Mouse (Mus musculus) limb, embryonic 12.5 days (tissue): ENCODE results near the gene Supt6. TPM values are rescaled to one million over a fixed set of nuclear protein-coding genes. Genes with fewer than 3 reads are reported as not detected.

Source experiments
- ATAC-seq: fragments of 200-750 bp; cut with Nextera tagmentation; 2 replicates; pipeline ENCODE4 v1.8.0; 2017; ENCODE audit warnings: low read depth, moderate TSS enrichment; ENCODE audit not compliant: insufficient number of reproducible peaks, insufficient read depth, low FRiP score, low TSS enrichment
- H3K27ac ChIP-seq: fragments of 300-500 bp; sonication (generic); 2 replicates; pipeline ENCODE4 v1.5.1; 2016; ENCODE audit warnings: mild to moderate bottlenecking, moderate library complexity
- H3K27me3 ChIP-seq: fragments of 300-500 bp; sonication (generic); 2 replicates; pipeline ENCODE4 v1.6.1; 2016; ENCODE audit warnings: mild to moderate bottlenecking, moderate library complexity
- H3K36me3 ChIP-seq: fragments of 300-500 bp; sonication (generic); 2 replicates; pipeline ENCODE4 v1.6.1; 2016; ENCODE audit warnings: mild to moderate bottlenecking, moderate library complexity
- H3K4me1 ChIP-seq: fragments of 300-500 bp; sonication (generic); replicated peaks from 2 replicates; pipeline ENCODE4 v1.6.1; 2016
- H3K4me2 ChIP-seq: fragments of 300-500 bp; sonication (generic); 2 replicates; pipeline ENCODE4 v1.6.1; 2016; ENCODE audit warnings: mild to moderate bottlenecking, moderate library complexity
- H3K4me3 ChIP-seq: fragments of 300-500 bp; sonication (generic); replicated peaks from 2 replicates; pipeline ENCODE4 v1.5.1; 2016; ENCODE audit warnings: mild to moderate bottlenecking
- H3K9ac ChIP-seq: fragments of 300-500 bp; sonication (generic); replicated peaks from 2 replicates; pipeline ENCODE4 v1.6.1; 2016; ENCODE audit warnings: mild to moderate bottlenecking, moderate library complexity
- H3K9me3 ChIP-seq: fragments of 300-500 bp; sonication (generic); 2 replicates; pipeline ENCODE4 v1.6.1; 2016; ENCODE audit warnings: mild to moderate bottlenecking, moderate library complexity
- WGBS: fragments of 180-500 bp; shearing (Covaris S2); methylation state at CpG from one replicate; pipeline ENCODE4 v1.1.7; 2016; 5-methylcytosine and 5-hydroxymethylcytosine counted together
- polyA plus RNA-seq: library from polyadenylated mRNA; unstranded; fragments of >200 nt; fragmentation: Nextera tagmentation; extraction: Ambion mirVana; gene quantifications from 2 replicates; pipeline ENCODE4 v1.2.1, GENCODE M21; 2016

The Supt6 gene
- polyA plus RNA-seq, 1 experiment from 2014 or later = 36.8 TPM

DNA sequence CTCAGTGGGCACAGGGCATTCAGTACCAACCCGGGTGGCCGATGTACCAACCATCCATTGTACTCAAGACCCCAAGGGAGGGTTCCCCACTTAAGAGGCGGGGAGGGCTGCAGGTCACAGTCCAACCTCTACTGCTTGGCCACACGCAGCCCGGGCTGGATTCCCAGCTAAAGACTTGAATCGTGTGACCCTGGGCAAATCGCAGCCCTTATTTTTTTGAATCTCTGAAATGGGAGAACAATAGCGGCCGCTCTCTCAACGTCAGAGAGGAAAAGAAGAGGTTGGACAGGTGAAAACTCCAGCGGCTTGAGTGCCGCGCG is 81.2 kb downstream of the Supt6 start:
- Histone ChIP-seq H3K4me2 (peak overlapping the region; percentile 90), H3K27me3 (no peaks in the 10 kb centered on the region), H3K9ac (peak overlapping the region; percentile 99), H3K36me3 (peaks cover 38% of the 10 kb centered on the region), H3K27ac (peak overlapping the region; percentile 100), H3K4me3 (peak overlapping the region; percentile 100), H3K9me3 (no peaks in the 10 kb centered on the region), H3K4me1 (peaks cover 53% of the 10 kb centered on the region)
- no peak for ATAC-seq
- WGBS = under 1% methylated on average over 14 of the region's 14 CpGs

DNA sequence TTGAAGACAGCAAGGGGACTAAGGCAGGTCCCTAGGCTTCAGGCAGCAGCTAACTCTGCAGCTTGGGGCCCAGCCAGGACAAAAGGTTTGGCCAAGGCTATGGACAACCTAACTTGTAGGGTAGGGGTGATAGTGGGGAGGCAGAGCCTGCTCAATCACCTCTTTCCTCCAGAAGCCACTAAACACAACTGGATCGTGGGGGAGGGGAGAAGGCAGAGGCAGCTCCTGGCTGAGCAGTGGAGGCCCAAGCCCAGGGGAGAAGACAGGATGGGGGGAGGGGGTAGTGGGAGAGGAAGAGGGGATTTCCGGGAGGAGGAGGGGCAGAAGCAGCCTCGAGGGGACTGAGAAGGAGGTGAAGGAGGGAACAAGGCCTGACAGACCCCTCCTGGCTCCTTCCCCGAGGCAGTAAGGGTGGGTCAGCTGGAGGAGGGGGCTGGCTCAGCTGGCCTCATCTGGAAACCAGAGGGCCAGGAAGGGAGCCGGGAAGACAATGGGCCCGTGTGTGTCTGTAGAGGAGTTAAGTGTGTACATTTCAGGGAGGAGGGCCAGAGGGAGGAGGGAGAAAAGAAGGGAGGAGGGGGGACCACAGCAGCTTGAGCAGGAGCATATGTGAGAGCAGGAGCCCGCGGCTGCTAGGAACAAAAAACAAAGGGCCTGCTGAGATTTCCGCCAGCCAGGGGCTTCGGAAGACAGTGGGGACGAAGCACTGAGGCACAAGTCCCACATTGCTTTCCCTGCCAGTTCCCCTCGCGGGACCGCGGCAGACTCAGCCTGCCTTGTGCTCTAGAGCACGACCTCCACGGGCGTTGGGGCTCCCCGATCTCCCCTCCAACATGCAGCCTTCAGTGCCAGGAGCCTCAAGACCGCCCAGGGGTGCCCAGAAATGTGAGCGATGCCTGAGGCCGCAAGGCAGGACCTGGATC is 81.8 kb downstream of the Supt6 start:
- WGBS = 0% methylated on average over 22 of the region's 22 CpGs
- H3K9ac ChIP-seq = peak overlapping the region; percentile 99
- H3K4me3 ChIP-seq = peak overlapping the region; percentile 100
- peak overlapping the region; percentile 90 for H3K4me2 ChIP-seq
- H3K27ac ChIP-seq = peak overlapping the region; percentile 100
- peaks cover 44% of the 10 kb centered on the region for H3K36me3 ChIP-seq
- ATAC-seq = peak; percentile 79
- H3K9me3 ChIP-seq = no peaks in the 10 kb centered on the region
- H3K27me3 ChIP-seq = no peaks in the 10 kb centered on the region
- peaks cover 55% of the 10 kb centered on the region for H3K4me1 ChIP-seq

DNA sequence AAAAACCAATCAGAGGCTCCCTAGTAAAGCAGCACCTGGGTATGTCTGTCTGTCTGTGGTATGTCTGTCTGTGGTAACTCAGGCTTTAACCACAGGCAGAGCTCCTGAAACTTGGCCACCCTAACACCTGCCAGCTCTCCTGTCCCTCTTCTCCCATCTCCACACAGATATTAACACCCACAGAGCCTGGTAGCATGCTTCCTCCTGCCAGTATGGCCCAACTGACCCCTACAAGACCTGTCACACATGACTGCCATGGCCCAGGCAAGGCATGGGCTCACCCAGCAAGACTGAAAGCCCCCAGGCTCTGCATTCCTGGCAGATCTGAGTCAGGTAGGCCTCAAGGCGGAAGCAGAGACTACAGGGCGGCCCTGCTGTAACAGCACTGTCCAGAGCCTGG is 82.7 kb downstream of the Supt6 start:
- peak overlapping the region; percentile 100 for H3K4me3 ChIP-seq
- H3K27me3 ChIP-seq = no peaks in the 10 kb centered on the region
- no peaks in the 10 kb centered on the region for H3K9me3 ChIP-seq
- H3K36me3 ChIP-seq = peaks cover 53% of the 10 kb centered on the region
- peak overlapping the region; percentile 90 for H3K4me2 ChIP-seq
- H3K9ac ChIP-seq = peak overlapping the region; percentile 99
- no peak for ATAC-seq
- peaks cover 59% of the 10 kb centered on the region for H3K4me1 ChIP-seq
- WGBS = 60% methylated on average over 2 of the region's 2 CpGs
- H3K27ac ChIP-seq = peak overlapping the region; percentile 100

DNA sequence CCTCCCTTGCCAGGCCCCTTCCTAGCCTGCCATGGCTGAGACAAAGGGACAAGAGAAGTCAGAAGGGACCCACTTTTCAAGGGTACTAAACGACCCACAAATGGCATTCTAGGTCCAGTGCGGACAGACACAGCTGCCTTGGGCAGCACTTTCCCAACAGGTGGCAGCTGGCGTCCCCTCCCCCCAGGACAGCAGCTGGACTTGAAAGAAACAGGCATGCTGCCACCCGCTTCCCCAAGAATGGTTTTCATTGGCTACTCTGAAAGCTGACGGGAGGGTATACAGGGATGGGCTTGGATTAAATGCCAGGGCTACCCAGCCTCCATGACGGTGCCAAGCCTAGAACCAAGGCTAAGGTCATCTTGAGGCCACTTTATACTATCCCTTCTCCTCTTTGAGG is 83.3 kb downstream of the Supt6 start:
- H3K9ac ChIP-seq = peak overlapping the region; percentile 99
- peak overlapping the region; percentile 90 for H3K4me2 ChIP-seq
- peak overlapping the region; percentile 100 for H3K4me3 ChIP-seq
- no peaks in the 10 kb centered on the region for H3K9me3 ChIP-seq
- no peaks in the 10 kb centered on the region for H3K27me3 ChIP-seq
- H3K36me3 ChIP-seq = peaks cover 59% of the 10 kb centered on the region
- H3K4me1 ChIP-seq = peaks cover 63% of the 10 kb centered on the region
- no peak for ATAC-seq
- peak overlapping the region; percentile 100 for H3K27ac ChIP-seq
- WGBS = 47% methylated on average over 6 of the region's 6 CpGs

DNA sequence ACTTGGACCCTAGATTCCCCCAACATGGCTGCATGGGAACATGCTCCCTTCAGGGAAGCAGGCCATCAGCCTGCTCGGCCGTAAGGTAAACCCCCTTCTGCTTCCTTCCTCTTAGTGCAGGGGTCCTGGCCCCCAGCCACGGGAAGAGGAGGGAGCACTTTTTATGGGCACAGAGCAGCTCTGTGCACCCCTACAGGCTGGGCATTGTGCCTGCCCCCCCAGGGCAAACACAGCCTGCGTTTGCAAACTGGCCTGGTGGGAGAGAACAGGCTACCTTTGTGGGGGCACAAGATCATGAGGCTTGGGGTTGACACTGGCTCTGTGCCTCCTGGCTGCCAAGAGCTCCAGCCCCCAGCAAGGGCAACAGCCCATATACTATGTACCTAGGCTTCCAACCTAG is 83.8 kb downstream of the Supt6 start:
- Histone ChIP-seq H3K36me3 (peaks cover 63% of the 10 kb centered on the region), H3K9me3 (no peaks in the 10 kb centered on the region), H3K9ac (peak overlapping the region; percentile 99), H3K27ac (peak overlapping the region; percentile 100), H3K4me1 (peaks cover 65% of the 10 kb centered on the region), H3K4me3 (peak overlapping the region; percentile 100), H3K27me3 (no peaks in the 10 kb centered on the region), H3K4me2 (peak overlapping the region; percentile 90)
- no peak for ATAC-seq
- WGBS = 53% methylated on average over 4 of the region's 4 CpGs

DNA sequence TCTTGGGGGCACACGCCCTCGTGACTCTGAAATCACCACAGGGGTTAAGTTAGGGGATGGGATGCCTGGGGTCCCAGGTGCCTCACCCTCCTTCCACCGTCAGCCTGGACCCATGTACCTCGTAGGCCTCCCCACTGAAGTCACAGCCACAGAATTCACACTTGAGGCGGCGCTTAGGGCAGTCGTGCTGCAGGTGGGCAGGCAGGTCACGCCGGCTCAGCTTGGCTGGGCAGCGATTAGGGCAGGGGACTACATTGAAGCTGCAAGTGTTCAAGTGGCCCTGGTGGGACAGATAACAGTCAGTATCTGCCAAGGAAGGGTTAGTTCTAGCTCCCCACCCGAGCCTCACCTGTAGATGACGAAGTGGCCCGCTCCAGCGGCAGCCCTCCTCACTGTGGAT is 84.6 kb downstream of the Supt6 start:
- no peak for ATAC-seq
- no peaks in the 10 kb centered on the region for H3K9me3 ChIP-seq
- H3K9ac ChIP-seq = peak overlapping the region; percentile 99; the same call in 1 of the 2 replicates
- 90% methylated on average over 14 of the region's 14 CpGs for WGBS
- H3K4me3 ChIP-seq = 0 out of 2 replicates have a peak overlapping the region, but pooled peaks have one; percentile 3
- H3K27ac ChIP-seq = 0 out of 2 replicates have a peak overlapping the region, but pooled peaks have one; percentile 41
- H3K27me3 ChIP-seq = no peaks in the 10 kb centered on the region
- H3K4me2 ChIP-seq = 0 out of 2 replicates have a peak overlapping the region, but pooled peaks have one; percentile 90
- peaks cover 71% of the 10 kb centered on the region for H3K36me3 ChIP-seq
- H3K4me1 ChIP-seq = peaks cover 57% of the 10 kb centered on the region

DNA sequence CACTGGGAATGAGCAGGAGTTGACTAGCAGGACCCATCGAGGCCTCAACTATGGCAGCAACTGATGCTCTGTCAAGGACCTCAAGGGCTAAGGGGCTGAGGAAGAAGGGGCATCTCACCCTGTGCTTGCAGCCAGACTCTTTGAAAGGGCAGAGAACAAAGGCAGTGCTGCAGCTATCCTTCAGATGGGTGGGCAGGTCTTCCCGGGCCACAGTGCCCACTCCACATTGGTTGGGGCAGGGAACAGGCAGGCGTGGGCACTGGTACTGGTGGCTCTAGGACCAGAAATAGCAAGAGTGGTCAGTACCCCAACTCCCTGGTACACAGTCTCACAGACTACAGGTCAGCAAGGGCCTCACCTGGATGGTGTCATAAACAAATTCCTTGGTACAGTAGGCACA is 85.1 kb downstream of the Supt6 start:
- Histone ChIP-seq H3K4me2 (no peak overlapping the region), H3K4me1 (peaks cover 52% of the 10 kb centered on the region), H3K27ac (0 out of 2 replicates have a peak overlapping the region, but pooled peaks have one; percentile 41), H3K9ac (0 out of 2 replicates have a peak overlapping the region, but pooled peaks have one; percentile 4), H3K4me3 (no peak overlapping the region), H3K9me3 (no peaks in the 10 kb centered on the region), H3K36me3 (peaks cover 76% of the 10 kb centered on the region), H3K27me3 (no peaks in the 10 kb centered on the region)
- ATAC-seq = no peak
- WGBS = 91% methylated on average over 3 of the region's 3 CpGs

DNA sequence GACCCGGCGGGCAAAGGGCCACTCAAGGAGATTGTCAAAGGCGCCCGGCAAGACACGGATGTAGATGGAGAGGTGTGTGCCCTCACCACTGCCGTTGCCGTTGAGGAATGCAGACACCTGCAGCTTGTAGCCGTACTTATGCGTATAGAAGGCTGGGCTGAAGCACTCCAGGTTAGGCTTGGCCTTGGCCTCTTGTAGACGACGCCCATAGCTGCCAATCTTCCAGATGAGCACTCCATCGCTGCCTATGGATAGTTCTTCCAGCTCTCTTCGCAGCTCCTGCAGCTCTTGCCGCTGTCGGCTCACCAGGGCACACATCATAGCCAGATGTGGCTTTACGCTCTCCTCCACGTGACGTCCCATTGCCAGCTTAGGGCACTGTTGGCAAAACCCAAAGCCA is 85.6 kb downstream of the Supt6 start:
- Histone ChIP-seq H3K9me3 (no peaks in the 10 kb centered on the region), H3K4me2 (no peak overlapping the region), H3K36me3 (peaks cover 81% of the 10 kb centered on the region), H3K27me3 (no peaks in the 10 kb centered on the region), H3K9ac (no peak overlapping the region), H3K4me1 (peaks cover 51% of the 10 kb centered on the region), H3K27ac (no peak overlapping the region), H3K4me3 (no peak overlapping the region)
- no peak for ATAC-seq
- 87% methylated on average over 18 of the region's 18 CpGs for WGBS

DNA sequence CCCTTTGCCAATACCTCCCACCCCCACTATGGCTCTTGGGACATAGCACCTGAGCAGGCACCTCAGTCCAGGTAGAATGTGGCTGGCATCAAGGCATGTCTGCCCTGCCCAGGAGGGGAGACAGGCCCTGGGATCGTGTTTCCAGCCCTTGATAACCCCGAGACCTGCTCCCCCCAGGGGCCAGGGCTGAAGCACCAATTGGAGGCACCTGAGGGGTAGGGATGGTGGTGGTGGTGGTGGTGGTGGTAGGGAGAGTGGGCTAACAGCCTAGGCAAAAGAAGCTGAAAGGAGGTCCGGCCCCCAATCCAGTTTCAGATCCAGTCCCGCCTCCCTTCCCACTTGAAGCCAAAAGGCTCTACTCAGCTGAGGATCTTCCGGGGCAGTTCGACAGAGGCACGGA is 86.2 kb downstream of the Supt6 start:
- Histone ChIP-seq H3K4me3 (no peak overlapping the region), H3K27me3 (no peaks in the 10 kb centered on the region), H3K9me3 (no peaks in the 10 kb centered on the region), H3K4me1 (peaks cover 51% of the 10 kb centered on the region), H3K9ac (no peak overlapping the region), H3K27ac (0 out of 2 replicates have a peak overlapping the region, but pooled peaks have one; percentile 30), H3K4me2 (peak overlapping the region; percentile 19; the same call in 1 of the 2 replicates), H3K36me3 (peaks cover 88% of the 10 kb centered on the region)
- WGBS = 75% methylated on average over 7 of the region's 7 CpGs
- ATAC-seq = no peak

DNA sequence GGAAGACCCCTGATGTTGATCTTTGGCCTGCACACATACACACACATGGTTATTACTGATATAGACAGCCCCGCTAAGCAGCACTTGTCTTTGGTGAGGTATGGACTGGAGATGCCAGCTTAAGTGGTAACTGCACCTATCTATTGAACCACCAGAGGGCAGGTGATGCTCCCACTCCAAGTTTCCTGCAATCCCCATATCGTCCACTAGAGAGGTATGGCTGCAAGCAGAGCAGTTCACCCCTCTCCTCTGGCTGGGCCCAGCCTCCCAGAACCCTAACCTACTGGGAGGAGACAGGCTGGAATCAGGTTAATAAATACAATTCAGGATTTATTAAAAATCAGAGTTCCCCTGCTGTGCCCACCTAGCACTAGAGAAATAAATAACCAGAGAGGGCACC is 86.7 kb downstream of the Supt6 start:
- Histone ChIP-seq H3K27me3 (no peaks in the 10 kb centered on the region), H3K27ac (no peak overlapping the region), H3K4me2 (no peak overlapping the region), H3K4me3 (no peak overlapping the region), H3K4me1 (peaks cover 51% of the 10 kb centered on the region), H3K9me3 (no peaks in the 10 kb centered on the region), H3K36me3 (peaks cover 92% of the 10 kb centered on the region), H3K9ac (no peak overlapping the region)
- WGBS = 23% methylated on average over 2 of the region's 2 CpGs
- ATAC-seq = no peak
